Mouse (Mus musculus) gastrocnemius, adult 8-10 months (tissue): Measurements from ENCODE around the gene Nufip2. TPM values are rescaled to one million over a fixed set of nuclear protein-coding genes. Genes with fewer than 3 reads are reported as not detected.

Source experiments
- DNase-seq, 2 experiments: peaks; one replicate each; pipeline ENCODE4 v3.0.0; 2022; ENCODE audit warnings: low spot score in 2 of 2
- total RNA-seq, 4 experiments: library from RNA; stranded (reverse); gene quantifications; 2 replicates each; pipeline ENCODE4 v1.2.4; 2022

Nufip2 gene
- total RNA-seq, 4 experiments from 2014 or later, result 31.0 to 38.3 (median 33.6) TPM

- no peak for DNase-seq
These were observed 84.4 kb downstream of the Nufip2 start for GRCm38 (mm10) chr11:77770346-77770745.

DNA sequence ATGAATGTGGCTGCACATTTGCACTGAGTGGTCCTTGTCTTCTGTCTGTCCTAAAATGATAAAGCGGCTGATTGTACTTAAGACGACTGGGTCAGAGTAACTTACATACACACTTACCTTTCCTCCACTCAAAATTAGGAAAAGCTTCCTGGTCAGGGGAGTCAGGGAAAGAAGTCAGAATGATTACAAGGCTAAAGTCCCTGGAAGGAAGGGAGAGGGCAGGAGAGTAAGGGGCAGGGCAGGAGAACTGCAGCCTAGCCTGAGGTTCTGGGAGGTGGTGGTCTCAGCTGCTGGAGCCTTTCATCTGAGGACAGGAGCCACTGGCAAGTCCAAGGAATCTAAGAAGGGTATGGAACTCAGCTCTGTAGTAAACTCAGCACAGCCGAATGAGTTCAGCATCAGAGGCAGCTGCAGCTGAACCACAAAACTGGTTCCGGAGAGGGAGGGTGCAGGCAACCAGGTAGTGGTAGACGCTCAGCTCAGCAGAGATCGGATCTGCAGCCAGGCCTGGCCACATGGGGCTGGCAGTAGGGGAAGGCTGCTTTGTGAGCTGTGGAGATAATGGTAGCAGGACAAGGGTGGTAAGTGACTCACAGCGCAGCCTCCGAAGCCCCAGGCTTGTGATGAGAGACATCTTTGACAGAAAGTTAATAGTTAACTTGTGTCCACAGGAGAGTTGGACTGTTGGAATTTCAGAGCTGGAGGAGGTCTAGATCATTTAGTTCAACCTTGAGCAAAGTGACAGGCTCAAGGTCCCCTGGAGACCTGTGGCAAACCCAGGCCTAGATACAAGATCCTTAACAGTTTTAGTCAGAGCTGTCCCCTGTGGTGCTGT, 86.1 kb downstream of the Nufip2 start:
- no peak for DNase-seq

DNA sequence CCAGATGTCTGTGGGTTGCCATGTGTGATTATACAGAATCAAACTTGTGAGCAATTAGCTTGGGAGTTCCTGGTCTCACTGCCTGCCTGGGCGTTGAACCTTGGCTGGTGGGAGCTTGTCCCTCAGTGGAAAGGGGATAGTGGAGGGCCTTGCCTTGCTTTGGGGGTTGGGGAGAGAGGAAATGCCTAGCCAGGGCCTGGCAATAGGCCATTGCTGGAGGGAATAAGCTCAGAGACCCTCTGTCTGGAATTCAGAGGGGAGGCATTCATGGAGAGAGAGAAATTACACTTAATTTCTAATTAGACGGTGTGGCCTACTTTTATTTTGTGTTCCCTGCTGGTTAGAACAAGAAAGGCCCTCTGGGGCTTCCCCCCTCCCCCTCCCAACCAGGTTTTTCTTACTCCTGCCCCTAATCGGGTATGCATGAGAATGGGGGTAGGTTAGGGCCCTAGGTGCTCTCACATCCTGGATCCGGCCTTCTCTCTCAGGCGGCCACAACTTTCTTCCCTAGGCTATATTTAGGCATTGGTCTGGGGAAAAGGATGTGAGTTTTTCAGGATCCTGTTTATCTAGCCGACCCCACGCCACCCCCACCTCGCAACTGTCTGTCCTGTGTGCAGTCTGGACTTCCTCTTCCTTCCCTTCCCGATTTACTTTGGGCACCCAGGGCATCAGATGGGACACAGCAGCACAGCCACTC, 89.9 kb downstream of the Nufip2 start:
- DNase-seq, result no peak

DNA sequence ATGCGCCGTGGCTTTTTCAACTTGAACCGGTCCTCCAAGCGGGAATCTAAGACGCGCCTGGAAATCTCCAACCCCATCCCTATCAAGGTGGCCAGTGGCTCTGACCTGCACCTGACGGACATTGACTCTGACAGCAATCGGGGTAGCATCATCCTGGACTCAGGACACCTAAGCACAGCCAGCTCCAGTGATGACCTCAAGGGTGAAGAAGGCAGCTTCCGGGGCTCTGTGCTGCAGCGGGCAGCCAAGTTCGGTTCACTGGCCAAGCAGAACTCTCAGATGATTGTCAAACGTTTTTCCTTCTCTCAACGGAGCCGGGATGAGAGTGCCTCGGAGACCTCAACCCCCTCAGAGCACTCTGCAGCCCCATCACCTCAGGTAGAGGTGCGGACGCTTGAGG, 91.5 kb downstream of the Nufip2 start:
- no peak for DNase-seq

- DNase-seq, result no peak
These were observed 92.0 kb downstream of the Nufip2 start for GRCm38 (mm10) chr11:77777937-77778336.

- DNase-seq, result no peak
These were observed 93.3 kb downstream of the Nufip2 start for GRCm38 (mm10) chr11:77779240-77779639.

GRCm38 (mm10) chr11:77781088-77781487, 95.1 kb downstream of the Nufip2 start:
- DNase-seq, result no peak

DNA sequence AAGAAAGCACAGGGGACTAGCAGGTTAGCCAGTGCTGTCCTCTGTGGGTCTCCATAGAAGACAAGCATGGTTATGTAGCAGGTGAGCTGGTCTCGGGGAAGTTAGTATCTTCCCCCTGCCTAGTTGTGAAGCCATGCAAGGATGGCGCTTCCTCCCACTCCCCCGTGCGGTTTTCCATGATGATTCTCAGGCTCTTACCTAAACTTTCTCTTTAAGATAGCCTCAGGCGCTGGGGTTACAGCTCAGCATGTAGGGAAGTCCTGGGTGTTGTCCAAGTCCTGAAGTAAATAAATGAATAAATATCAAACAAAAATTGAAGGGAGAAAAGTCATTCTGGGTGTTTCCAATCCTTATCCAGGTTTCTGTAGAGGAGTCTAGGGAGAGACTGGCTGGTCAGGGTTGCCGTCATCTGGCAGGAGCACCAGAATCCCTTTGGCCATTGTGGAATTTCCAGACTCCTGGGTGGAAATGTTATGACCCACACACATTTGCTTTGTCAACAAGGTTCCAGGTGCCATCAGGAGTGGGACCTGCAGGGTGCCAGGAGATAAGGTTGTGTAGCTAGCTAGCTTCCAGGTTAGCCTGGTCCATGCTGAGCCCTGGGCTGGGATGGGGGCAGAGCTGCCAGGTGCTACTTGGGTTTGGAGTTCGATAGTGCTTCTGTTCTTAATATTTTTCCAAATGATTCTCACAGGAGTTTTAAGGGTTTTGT, 96.3 kb downstream of the Nufip2 start:
- no peak for DNase-seq

DNA sequence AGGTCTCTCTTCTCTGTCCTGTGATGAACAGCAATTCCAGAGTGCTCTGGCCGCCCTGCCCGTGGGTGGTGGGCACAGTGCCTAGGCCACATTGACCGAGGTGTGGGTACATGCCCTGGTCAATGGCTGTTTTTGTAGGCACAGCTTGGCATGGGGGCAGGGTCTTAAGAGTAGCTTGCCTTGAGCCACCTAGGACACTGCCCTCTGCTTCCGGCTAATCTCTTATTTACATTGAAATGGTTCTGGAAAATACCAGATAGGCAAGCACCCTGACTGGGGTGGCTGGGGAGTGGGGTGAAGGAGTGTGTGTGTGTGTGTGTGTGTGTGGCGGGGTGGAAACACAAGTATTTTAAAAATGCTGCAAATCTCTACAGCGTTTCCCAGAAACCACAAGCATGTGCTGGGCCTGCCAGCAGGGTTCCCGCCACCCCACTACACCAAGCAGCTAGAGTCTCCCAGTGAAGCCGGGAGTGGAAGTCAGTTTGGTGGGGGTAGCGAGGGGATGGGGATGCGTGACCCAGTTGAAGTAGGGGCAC, 97.3 kb downstream of the Nufip2 start:
- DNase-seq, result no peak

DNA sequence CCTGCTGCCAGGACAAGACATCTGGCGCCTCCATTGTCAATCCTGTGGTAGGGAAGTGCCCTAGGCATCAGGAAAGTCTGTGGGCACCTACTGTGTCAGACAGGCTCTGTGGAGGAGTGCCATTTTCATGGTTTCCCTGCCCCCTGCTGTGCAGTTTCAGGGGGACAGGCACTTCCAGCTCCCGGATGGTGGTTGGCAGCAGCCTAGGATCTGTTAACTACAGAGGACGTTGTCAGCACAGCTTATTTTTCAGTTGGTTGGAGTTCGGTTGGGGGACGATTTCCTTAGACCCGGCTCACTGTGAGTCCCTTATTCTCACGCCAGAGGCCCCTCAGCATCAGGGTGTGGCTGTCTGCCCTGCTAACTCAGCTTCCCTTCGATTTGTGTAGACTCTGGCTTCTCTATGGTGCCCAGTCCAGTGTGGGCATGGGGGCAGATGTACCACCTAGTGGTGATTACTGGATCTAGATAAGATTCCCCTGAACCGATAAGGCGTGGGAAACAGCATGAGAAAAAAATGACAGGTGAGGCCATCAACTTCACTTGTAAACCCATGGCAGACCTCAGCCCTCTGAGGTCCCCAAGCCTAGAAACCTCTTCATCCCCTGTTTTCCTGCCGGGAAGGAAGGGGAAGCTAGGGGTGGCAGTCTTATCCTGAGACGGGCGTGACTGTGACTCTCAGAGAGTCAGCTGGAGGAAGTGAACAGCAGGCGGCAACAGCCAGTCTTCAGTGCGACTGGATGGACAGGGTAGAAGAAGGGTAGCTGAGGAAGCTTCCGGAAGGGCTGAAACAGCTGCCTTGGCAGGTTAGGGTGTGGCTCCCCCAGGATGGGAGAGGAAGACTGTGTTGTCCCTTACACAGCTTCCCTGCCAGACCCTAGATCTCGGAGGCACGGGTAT, 98.0 kb downstream of the Nufip2 start:
- DNase-seq, result no peak

GRCm38 (mm10) chr11:77784894-77785293, 98.9 kb downstream of the Nufip2 start:
- DNase-seq, result no peak

- DNase-seq, result no peak
These were observed 99.4 kb downstream of the Nufip2 start for GRCm38 (mm10) chr11:77785396-77785767.

GRCm38 (mm10) chr11:77785768-77786561, 100.0 kb downstream of the Nufip2 start:
- DNase-seq, result no peak

- DNase-seq, result no peak
These were observed 101.8 kb downstream of the Nufip2 start, which contains the start of gene Gm10277 for GRCm38 (mm10) chr11:77787707-77788106. Gm10277 (minus strand) TSS chr11:77787747.

GRCm38 (mm10) chr11:77789512-77789911, 103.6 kb downstream of the Nufip2 start:
- no peak for DNase-seq

- DNase-seq, result no peak
These were observed 104.3 kb downstream of the Nufip2 start for GRCm38 (mm10) chr11:77790286-77790685.

GRCm38 (mm10) chr11:77791241-77791727, 105.3 kb downstream of the Nufip2 start:
- no peak for DNase-seq
